Mouse (Mus musculus) leukemia stem cell, adult 10-12 weeks (primary cell): ENCODE results near the gene Gstm6. TPM values are rescaled to one million over a fixed set of nuclear protein-coding genes. Genes with fewer than 3 reads are reported as not detected.

ENCODE experiments used
- polyA plus RNA-seq: library from polyadenylated mRNA; stranded (reverse); fragments of >175 nt; gene quantifications from 2 replicates; pipeline ENCODE4 v1.2.3, GENCODE M21; 2012; ENCODE audit warnings: low replicate concordance

Gstm6 gene
- polyA plus RNA-seq, result not detected in 2 replicates

GRCm38 (mm10) chr3:107943239-107943990, at the start of gene Gstm6:
Gene Gstm6 (minus strand): TSS chr3:107943749.

GRCm38 (mm10) chr3:107986041-107986562, 42.6 kb upstream of the Gstm6 start, which contains the start of gene Gstm2:
Gene Gstm2 (minus strand): TSS chr3:107986453.

GRCm38 (mm10) chr3:107968724-107969395, 25.3 kb upstream of the Gstm6 start, which contains the start of gene Gstm3:
Gene Gstm3 (minus strand): TSS chr3:107969283.

GRCm38 (mm10) chr3:107931670-107932069, 11.9 kb downstream of the Gstm6 start, which contains the start of gene Gstm7:
Gene Gstm7 (minus strand): TSS chr3:107931817.

GRCm38 (mm10) chr3:107895720-107896569, 47.6 kb downstream of the Gstm6 start, which contains the start of gene Gstm5:
Gene Gstm5 (plus strand): TSS chr3:107895821.

Other genes with a start within 250 kb of the Gstm6 start
- 7.8 and 12.6 TPM in 2 replicates for gene Ahcyl1, start 247.2 kb downstream of the Gstm6 start, polyA plus RNA-seq
- gene Csf1, start 183.3 kb downstream of the Gstm6 start, polyA plus RNA-seq, result 4.0 and 4.4 TPM in 2 replicates
- not detected in 2 replicates for gene Eps8l3, start 66.5 kb downstream of the Gstm6 start, polyA plus RNA-seq
- 2.0 and 4.0 TPM in 2 replicates for gene Gstm5, start 47.9 kb downstream of the Gstm6 start, polyA plus RNA-seq
- gene Gstm7, start 11.9 kb downstream of the Gstm6 start, polyA plus RNA-seq, result 0.51 TPM in 1 of 2 replicates, not detected in the other
- gene Gstm3, start 25.5 kb upstream of the Gstm6 start, polyA plus RNA-seq, result not detected in 2 replicates
- 0.40 TPM in 1 of 2 replicates, not detected in the other for gene Gstm2, start 42.7 kb upstream of the Gstm6 start, polyA plus RNA-seq
- gene Gstm1, start 74.2 kb upstream of the Gstm6 start, polyA plus RNA-seq, result 27.7 and 72.8 TPM in 2 replicates
- 0.34 and 0.51 TPM in 2 replicates for gene Gstm4, start 101.1 kb upstream of the Gstm6 start, polyA plus RNA-seq
- 64.7 and 77.9 TPM in 2 replicates for gene Ampd2, start 142.9 kb upstream of the Gstm6 start, polyA plus RNA-seq
- 0.16 TPM in 1 of 2 replicates, not detected in the other for gene Gnat2, start 149.0 kb upstream of the Gstm6 start, polyA plus RNA-seq
- gene Gnai3, start 202.4 kb upstream of the Gstm6 start, polyA plus RNA-seq, result 5.1 and 5.2 TPM in 2 replicates
- not detected in 2 replicates for gene Gpr61, start 211.1 kb upstream of the Gstm6 start, polyA plus RNA-seq
- 1.5 and 3.8 TPM in 2 replicates for gene Amigo1, start 242.6 kb upstream of the Gstm6 start, polyA plus RNA-seq